Mouse (Mus musculus) midbrain, embryonic 11.5 days (tissue): ENCODE results near the gene Kmt2b. TPM values are rescaled to one million over a fixed set of nuclear protein-coding genes. Genes with fewer than 3 reads are reported as not detected.

Experiments used
- ATAC-seq: fragments of 200-750 bp; cut with Nextera tagmentation; 2 replicates; pipeline ENCODE4 v1.8.0; 2017; ENCODE audit warnings: moderate TSS enrichment, moderate library complexity; ENCODE audit not compliant: low FRiP score
- DNase-seq: peaks from one replicate; pipeline ENCODE4 v3.0.0; 2015; ENCODE audit warnings: low spot score; ENCODE audit errors: missing footprints
- H3K27ac ChIP-seq: fragments of 300-500 bp; sonication (generic); 2 replicates; pipeline ENCODE4 v1.5.1; 2014; ENCODE audit warnings: low read depth, low read length
- H3K27me3 ChIP-seq: fragments of 300-500 bp; sonication (generic); 2 replicates; pipeline ENCODE4 v1.6.1; 2014; ENCODE audit warnings: mild to moderate bottlenecking, low read length, moderate library complexity, mixed read lengths; ENCODE audit not compliant: control insufficient read depth, insufficient read depth
- H3K36me3 ChIP-seq: fragments of 300-500 bp; sonication (generic); 2 replicates; pipeline ENCODE4 v1.6.1; 2014; ENCODE audit warnings: mild to moderate bottlenecking, low read length, moderate library complexity, mixed read lengths; ENCODE audit not compliant: control insufficient read depth, insufficient read depth
- H3K4me1 ChIP-seq: fragments of 300-500 bp; sonication (generic); 2 replicates; pipeline ENCODE4 v1.6.1; 2014; ENCODE audit warnings: low read length; ENCODE audit not compliant: control insufficient read depth, insufficient read depth
- H3K4me2 ChIP-seq: fragments of 300-500 bp; sonication (generic); 2 replicates; pipeline ENCODE4 v1.6.1; 2014; ENCODE audit warnings: mild to moderate bottlenecking, moderate library complexity
- H3K4me3 ChIP-seq: fragments of 300-500 bp; sonication (generic); 2 replicates; pipeline ENCODE4 v1.5.1; 2014; ENCODE audit warnings: low read depth, low read length
- H3K9ac ChIP-seq: fragments of 300-500 bp; sonication (generic); 2 replicates; pipeline ENCODE4 v1.6.1; 2014; ENCODE audit warnings: low read length
- H3K9me3 ChIP-seq: fragments of 300-500 bp; sonication (generic); 2 replicates; pipeline ENCODE4 v1.6.1; 2016; ENCODE audit warnings: low read length; ENCODE audit not compliant: control insufficient read depth
- WGBS: fragments of 180-500 bp; shearing (Covaris S2); extraction: QIAGEN DNeasy Blood & Tissue Kit; methylation state at CpG from one replicate; pipeline ENCODE4 v1.1.7; 2014; 5-methylcytosine and 5-hydroxymethylcytosine counted together
- microRNA-seq: library from miRNA; unstranded; fragments of <30 nt; microRNA quantifications from one replicate; pipeline ENCODE4, GENCODE M21; 2017
- polyA plus RNA-seq: library from polyadenylated mRNA; unstranded; fragments of >200 nt; fragmentation: Nextera tagmentation; extraction: Ambion mirVana; gene quantifications from 2 replicates; pipeline ENCODE4 v1.2.1, GENCODE M21; 2014

Kmt2b gene
- polyA plus RNA-seq, 1 experiment from 2014 or later = 10.7 TPM

- no peak overlapping the region for H3K4me3 ChIP-seq
- H3K27ac ChIP-seq = no peak overlapping the region
- H3K9me3 ChIP-seq = no peaks in the 10 kb centered on the region
- no peak overlapping the region for H3K4me2 ChIP-seq
- no peak for ATAC-seq
- WGBS = 88% methylated on average over 10 of the region's 10 CpGs
- H3K36me3 ChIP-seq = peaks cover 32% of the 10 kb centered on the region
- no peaks in the 10 kb centered on the region for H3K4me1 ChIP-seq
- no peak for DNase-seq
- H3K9ac ChIP-seq = no peak overlapping the region
- no peaks in the 10 kb centered on the region for H3K27me3 ChIP-seq
Observed at GRCm38 (mm10) chr7:30522871-30523270, 65.7 kb downstream of the Kmt2b start.

GRCm38 (mm10) chr7:30520856-30521255 lies 67.7 kb downstream of the Kmt2b start:
- DNase-seq (no peak), ATAC-seq (no peak)
- Histone ChIP-seq H3K27me3 (no peaks in the 10 kb centered on the region), H3K4me3 (no peak overlapping the region), H3K9ac (no peak overlapping the region), H3K36me3 (peaks cover 19% of the 10 kb centered on the region; the same call in 1 of the 2 replicates), H3K4me2 (no peak overlapping the region), H3K27ac (no peak overlapping the region), H3K9me3 (no peaks in the 10 kb centered on the region), H3K4me1 (no peaks in the 10 kb centered on the region)
- 70% methylated on average over 5 of the region's 5 CpGs for WGBS

- ATAC-seq (peak; percentile 47), DNase-seq (no peak)
- H3K9ac ChIP-seq = no peak overlapping the region
- no peaks in the 10 kb centered on the region for H3K9me3 ChIP-seq
- no peak overlapping the region for H3K27ac ChIP-seq
- no peak overlapping the region for H3K4me3 ChIP-seq
- H3K36me3 ChIP-seq = peaks cover 15% of the 10 kb centered on the region; the same call in 1 of the 2 replicates
- 51% methylated on average over 4 of the region's 4 CpGs for WGBS
- no peaks in the 10 kb centered on the region for H3K4me1 ChIP-seq
- H3K27me3 ChIP-seq = no peaks in the 10 kb centered on the region
- H3K4me2 ChIP-seq = no peak overlapping the region
Observed at GRCm38 (mm10) chr7:30520396-30520795, 68.1 kb downstream of the Kmt2b start.

Small RNAs within 50 kb of the gene (microRNA-seq; reads per million reads assigned to microRNA genes)
- 1.9 reads per million, percentile 3 among the genes with 10 or more reads in this experiment for gene Gm38670
- gene Mir3569 = 0.76 reads per million

Other genes with a start within 250 kb of the Kmt2b start
- 5.3 and 5.9 TPM in 2 replicates for gene Lrfn3, start 226.0 kb downstream of the Kmt2b start, polyA plus RNA-seq
- 16.6 and 19.7 TPM in 2 replicates for gene Tyrobp, start 175.0 kb downstream of the Kmt2b start, polyA plus RNA-seq
- 0.43 and 0.45 TPM in 2 replicates for gene Hcst, start 168.9 kb downstream of the Kmt2b start, polyA plus RNA-seq
- 0.63 and 1.2 TPM in 2 replicates for gene Nfkbid, start 167.0 kb downstream of the Kmt2b start, polyA plus RNA-seq
- 128 and 134 TPM in 2 replicates for gene Aplp1, start 143.2 kb downstream of the Kmt2b start, polyA plus RNA-seq
- 0.58 and 0.61 TPM in 2 replicates for gene Kirrel2, start 131.0 kb downstream of the Kmt2b start, polyA plus RNA-seq
- gene Nphs1, start 130.4 kb downstream of the Kmt2b start, polyA plus RNA-seq = not detected in 2 replicates
- not detected in 2 replicates for gene Prodh2, start 95.1 kb downstream of the Kmt2b start, polyA plus RNA-seq
- gene Arhgap33, start 53.7 kb downstream of the Kmt2b start, polyA plus RNA-seq = 32.0 and 41.1 TPM in 2 replicates
- 4.2 and 4.6 TPM in 2 replicates for gene Hspb6, start 36.5 kb downstream of the Kmt2b start, polyA plus RNA-seq
- gene Proser3, start 36.4 kb downstream of the Kmt2b start, polyA plus RNA-seq = 11.3 and 11.5 TPM in 2 replicates
- 48.7 and 49.7 TPM in 2 replicates for gene Lin37, start 28.9 kb downstream of the Kmt2b start, polyA plus RNA-seq
- 90.7 and 94.8 TPM in 2 replicates for gene U2af1l4, start 25.4 kb downstream of the Kmt2b start, polyA plus RNA-seq
- 6.9 and 7.5 TPM in 2 replicates for gene Gm49396, start 25.4 kb downstream of the Kmt2b start, polyA plus RNA-seq
- gene Psenen, start 25.1 kb downstream of the Kmt2b start, polyA plus RNA-seq = 98.0 and 110 TPM in 2 replicates
- 4.0 and 4.1 TPM in 2 replicates for gene Igflr1, start 23.3 kb downstream of the Kmt2b start, polyA plus RNA-seq
- 0.21 and 0.25 TPM in 2 replicates for gene Zbtb32, start 10.2 kb upstream of the Kmt2b start, polyA plus RNA-seq
- 0.67 and 1.0 TPM in 2 replicates for gene Upk1a, start 24.1 kb upstream of the Kmt2b start, polyA plus RNA-seq
- gene Cox6b1, start 37.4 kb upstream of the Kmt2b start, polyA plus RNA-seq = 791 and 797 TPM in 2 replicates
- gene Etv2, start 47.1 kb upstream of the Kmt2b start, polyA plus RNA-seq = not detected in 2 replicates
- gene Rbm42, start 61.6 kb upstream of the Kmt2b start, polyA plus RNA-seq = 112 and 138 TPM in 2 replicates
- 51.0 and 52.4 TPM in 2 replicates for gene Haus5, start 76.3 kb upstream of the Kmt2b start, polyA plus RNA-seq
- not detected in 2 replicates for gene Pmis2, start 82.9 kb upstream of the Kmt2b start, polyA plus RNA-seq
- not detected in 2 replicates for gene 2200002J24Rik, start 110.2 kb upstream of the Kmt2b start, polyA plus RNA-seq
- gene Atp4a, start 123.5 kb upstream of the Kmt2b start, polyA plus RNA-seq = 0.70 and 1.1 TPM in 2 replicates
- gene Tmem147, start 140.8 kb upstream of the Kmt2b start, polyA plus RNA-seq = 140 and 153 TPM in 2 replicates
- gene Gapdhs, start 155.0 kb upstream of the Kmt2b start, polyA plus RNA-seq = 0.19 and 0.48 TPM in 2 replicates
- 0.54 and 1.1 TPM in 2 replicates for gene Sbsn, start 162.7 kb upstream of the Kmt2b start, polyA plus RNA-seq
- gene Dmkn, start 175.0 kb upstream of the Kmt2b start, polyA plus RNA-seq = not detected in 2 replicates
- not detected in 2 replicates for gene Krtdap, start 199.2 kb upstream of the Kmt2b start, polyA plus RNA-seq
- not detected in 2 replicates for gene Ffar2, start 235.0 kb upstream of the Kmt2b start, polyA plus RNA-seq